Mouse (Mus musculus): ENCODE measurements at regions not wholly inside any gene's neighbourhood (a gene's known extent, or its start where the extent isn't known, plus 50 kb on each side); places are given as distances from the start of the nearest gene placed in this dataset.

GRCm38 (mm10) chr3:143939068-143939709 is 265.8 kb downstream of the Lmo4 start:
- DNase-seq, result no peak

- DNase-seq, result no peak
Observed at GRCm38 (mm10) chr3:143925322-143925721, 279.7 kb downstream of the Lmo4 start.

DNA sequence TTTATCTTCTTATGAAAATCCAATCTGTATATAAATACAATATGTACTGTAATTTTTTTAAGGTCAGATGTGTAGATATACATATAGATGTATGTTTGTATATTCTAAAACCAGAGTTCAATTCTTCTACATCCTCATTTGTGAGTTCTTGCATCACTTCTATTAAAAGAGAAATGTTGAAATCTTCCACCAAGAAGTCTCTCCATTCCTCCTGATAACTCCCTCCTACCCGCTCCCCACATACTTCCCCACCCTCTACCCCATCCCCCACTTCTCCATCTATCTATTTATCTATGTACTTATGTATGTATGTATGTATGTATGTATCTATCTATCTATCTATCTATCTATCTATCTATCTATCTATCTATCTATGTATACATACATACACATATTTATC is 285.3 kb downstream of the Lmo4 start:
- DNase-seq, result no peak

DNA sequence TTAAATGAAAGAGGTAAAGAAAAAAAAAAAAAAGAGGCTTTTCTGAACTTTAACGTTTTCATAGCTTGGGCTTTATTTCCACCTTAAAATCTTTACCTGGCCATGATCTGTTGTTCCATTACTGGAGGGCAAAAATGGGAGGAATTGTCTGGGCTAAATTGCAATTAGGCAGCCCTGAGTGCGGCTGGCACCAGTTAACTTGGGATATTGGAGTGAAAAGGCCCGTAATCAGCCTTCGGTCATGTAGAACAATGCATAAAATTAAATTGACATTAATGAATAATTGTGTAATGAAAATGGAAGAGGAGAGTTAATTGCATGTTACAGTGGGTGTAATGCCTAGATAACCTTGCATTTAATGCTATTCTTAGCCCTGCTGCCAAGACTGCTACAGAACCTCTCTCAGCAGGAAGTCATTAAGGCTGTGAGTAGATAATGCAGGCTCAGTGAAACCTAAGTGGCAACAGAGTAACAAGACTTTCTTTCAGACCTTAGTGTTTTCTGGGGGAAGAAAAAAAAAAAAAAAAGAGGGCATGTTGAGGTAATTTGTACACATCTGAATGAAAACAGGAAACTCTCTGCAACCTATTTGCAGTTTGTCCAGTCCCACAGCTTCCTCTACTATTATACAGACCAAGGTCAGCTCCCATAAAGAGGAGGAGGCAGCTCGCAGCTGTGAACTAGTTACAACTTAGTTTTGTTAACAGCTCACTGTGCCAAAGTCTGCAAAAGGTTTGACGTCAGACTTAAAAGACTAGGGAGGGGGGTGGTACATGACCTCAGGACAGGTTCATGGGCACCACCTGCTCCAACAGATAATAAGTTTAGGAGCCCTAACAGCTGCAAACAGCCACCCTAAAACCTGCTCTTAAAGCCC is 290.4 kb downstream of the Lmo4 start:
- DNase-seq, result peak; percentile 37 to 62

DNA sequence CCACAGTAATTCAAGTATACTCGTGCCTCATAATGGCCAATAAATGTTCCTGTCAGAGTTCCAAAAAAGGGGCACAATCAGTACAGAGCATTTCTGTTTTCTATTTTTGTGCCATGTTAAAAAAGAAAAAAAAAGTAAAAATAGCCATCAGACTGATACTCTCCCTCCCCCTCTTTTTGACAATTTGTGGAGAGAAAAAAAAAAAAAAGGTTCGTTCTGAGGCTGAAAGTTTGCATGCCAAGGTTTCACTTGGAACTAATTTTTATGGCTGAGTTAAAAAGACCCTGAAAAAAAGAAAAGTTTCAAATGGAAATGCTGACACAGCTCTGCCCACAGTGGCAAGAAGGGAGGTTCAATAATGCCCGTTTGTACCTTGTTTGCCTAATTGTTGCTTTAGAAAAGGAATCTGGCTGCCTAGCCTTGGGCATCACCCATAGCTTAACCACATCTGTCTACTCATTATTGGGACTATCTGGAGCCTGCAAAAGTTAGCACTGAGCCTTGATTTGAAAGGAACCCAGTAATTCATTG is 291.9 kb downstream of the Lmo4 start:
- no peak for DNase-seq

- DNase-seq, result no peak
Observed at GRCm38 (mm10) chr3:143912433-143912832, 292.6 kb downstream of the Lmo4 start.

GRCm38 (mm10) chr3:143909341-143909740 is 295.7 kb downstream of the Lmo4 start:
- no peak for DNase-seq

- no peak for DNase-seq
Observed at GRCm38 (mm10) chr3:143903421-143903820, 301.6 kb downstream of the Lmo4 start.

GRCm38 (mm10) chr3:143880813-143881212 is 324.2 kb downstream of the Lmo4 start:
- DNase-seq, result no peak

DNA sequence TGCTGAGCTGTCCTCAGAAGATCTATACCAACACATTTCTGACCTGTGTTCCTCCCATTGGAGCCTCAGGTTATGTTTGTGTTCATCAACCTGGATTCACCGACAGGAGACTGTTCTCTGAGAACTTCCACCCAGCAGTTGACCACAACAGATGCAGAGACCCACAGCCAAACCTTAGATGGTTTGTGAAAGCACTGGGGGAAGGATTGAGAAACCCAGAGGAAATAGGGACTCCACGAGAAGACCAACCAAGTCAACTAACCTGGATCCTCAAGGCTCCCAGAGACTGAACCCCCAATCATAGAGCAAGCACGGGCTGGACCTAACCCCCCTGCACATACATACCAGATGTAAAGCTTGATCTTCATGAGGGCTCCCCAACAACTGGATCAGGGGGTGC is 331.1 kb downstream of the Lmo4 start:
- DNase-seq, result peak in 1 of 2 experiments; percentile 5

DNA sequence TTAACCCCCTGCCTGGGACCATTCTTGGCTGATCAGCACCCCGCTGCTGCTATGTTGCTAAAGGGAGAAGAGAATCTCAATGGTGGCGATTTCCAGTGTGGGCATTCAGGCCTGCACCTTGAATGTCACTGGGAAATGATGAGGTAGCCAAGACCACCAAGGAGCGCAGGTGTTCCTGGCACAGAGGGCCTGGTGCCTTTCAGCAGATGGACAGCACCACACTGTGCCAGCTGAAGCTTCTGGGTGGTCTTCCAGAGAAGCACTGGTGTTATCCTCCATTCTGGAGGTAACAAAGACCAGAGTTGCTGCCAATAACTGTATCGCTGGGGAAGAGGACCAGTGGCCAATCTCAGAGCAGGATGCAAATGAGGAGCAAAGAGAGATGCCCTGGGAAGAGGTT is 338.5 kb downstream of the Lmo4 start:
- DNase-seq, result no peak

GRCm38 (mm10) chr3:143865626-143866025 is 339.4 kb downstream of the Lmo4 start:
- no peak for DNase-seq

- DNase-seq, result no peak
Observed at GRCm38 (mm10) chr3:143864490-143864889, 340.5 kb downstream of the Lmo4 start.

DNA sequence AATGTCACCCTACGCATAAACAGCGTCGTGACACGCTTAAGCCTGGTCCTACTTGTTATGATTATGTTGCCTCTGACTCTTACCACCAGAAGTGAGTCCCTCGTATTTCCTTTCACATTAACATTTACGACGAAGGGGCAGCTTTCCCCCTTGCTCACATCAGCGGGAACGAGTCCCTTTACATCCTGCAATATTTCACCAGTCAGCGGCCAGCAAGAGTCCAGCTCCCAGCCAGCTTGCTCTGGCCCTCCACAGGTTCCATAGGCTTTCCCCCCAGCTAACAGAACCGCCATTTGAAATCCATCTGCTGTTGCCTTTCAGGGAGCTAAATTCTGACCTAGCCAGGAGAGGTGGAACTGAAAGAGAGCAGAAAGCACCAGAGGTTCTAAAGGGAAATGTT is 342.5 kb downstream of the Lmo4 start:
- DNase-seq, result no peak

DNA sequence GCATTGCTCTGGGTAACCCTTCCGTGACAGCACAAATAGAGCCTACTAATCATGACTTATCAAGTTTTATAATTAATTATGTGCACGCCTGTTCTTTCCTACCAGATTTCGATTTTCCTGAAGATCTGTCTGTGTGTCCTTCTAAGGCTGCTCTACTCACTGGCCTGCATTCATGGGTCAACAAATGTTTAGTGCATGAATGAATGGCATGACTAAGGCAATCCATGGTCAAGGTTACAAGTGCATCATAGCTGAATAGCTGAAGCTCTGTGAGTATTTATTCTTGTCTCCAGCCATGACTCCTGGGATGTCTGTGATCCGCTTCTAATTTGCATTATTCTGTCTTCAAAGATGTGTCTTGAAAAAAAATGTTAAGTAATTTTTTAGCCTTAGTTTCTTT is 343.2 kb downstream of the Lmo4 start:
- DNase-seq, result no peak

DNA sequence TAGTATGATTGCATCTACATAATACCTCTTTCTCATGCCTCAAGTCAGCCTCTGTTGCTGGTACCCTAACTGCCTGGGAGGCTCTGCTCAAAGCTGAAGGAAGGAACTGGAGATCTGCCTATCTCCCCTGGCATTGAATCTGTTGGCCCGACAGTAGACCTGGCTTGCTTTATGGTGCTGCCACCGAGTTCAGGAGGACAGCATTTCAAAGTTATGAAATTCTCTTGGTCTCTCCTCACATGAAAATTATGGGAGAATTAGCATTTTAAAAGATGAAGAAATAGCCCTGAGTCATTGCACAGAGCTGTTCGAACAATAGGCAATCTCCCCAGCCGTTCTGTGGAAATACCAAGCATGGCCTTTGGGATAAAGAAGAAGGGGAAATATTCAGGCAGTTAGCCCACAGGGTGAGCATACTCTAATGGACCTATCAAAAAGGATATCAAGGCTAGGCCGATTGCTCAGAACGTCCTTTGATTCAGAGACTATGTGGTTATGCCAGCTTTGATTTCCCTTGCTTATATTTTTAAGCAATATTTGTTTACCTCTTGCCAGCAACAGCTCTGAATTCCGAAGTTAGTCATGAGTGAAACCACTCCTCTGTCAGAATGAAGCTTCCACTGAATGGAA is 369.3 kb downstream of the Lmo4 start:
- DNase-seq, result no peak

GRCm38 (mm10) chr3:143834725-143835124 is 370.3 kb downstream of the Lmo4 start:
- DNase-seq, result no peak

DNA sequence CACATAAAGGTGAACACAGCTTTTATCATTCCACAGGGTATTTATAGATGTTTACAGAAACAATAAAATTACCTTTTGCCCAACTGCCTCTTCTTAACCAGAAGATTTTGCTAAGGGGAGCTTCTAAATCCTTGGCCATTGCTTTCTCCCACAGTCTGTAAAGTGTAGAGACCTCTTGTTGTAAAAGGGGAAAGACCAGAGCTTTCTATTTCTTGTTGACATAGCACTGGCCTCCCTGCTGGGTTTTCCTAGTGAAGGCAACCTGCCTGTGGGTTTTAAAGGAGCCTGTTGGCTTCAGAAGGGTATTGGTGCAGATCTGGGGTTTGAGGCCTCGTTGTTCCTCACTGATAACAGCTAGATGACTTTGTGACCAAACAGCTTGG is 381.6 kb downstream of the Lmo4 start:
- DNase-seq, result no peak

DNA sequence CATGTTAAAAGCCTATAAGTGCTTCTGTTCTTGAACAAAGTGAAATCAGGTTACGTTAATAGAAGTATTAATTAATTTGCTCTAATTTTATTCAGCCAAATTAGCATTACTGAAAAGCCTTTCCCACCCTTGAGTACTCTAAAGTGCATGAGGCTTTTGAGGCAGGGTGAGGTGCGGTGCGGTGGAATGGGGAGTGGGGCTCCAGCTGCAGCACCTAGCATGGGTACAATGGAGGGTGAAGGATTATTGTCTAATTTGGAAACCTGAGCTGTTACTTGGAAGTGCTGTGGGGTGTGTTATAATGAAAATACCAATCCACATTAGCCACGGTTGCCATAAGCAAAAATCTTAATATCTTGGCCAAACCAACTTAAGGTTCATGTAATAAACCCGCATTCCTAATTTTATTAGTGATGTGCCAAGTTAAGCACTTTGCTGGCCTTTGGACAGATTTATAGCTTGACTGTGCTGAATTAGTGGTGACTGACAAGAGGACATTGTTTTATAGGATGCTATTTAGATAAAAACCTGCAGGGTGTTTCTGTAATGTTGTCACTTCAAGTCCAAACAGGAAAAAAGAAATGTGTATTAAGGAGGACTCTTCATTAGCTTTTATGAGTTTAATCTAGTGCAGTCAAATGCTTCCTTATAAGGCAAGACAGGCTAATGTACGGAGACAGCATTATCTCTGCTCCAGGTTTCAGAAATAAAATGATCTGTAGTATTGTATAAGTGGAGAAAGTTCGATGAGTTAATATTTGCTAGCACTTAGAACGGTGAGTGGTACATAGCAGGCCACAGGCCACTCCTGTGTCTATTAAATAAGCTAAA is 382.2 kb downstream of the Lmo4 start:
- DNase-seq, result no peak

DNA sequence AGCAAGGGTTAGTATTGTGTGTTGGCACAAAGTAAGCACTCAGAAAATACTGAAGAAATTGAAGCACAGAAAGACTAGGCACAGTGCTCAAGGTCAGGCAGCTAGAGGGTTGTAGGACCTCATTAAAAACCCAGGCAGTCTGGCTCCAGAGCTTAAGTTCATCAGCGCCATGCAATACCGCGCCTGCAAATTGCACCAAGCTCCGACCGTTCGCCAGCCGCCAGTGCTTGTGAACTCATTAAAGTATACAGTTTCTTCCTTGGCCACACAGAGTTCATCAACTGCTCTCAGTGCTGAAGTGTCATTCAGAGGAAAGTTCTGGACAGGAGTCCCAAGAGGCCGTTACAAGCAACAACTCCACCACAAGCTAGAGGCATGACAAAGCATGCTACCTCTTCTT is 397.5 kb downstream of the Lmo4 start:
- no peak for DNase-seq

DNA sequence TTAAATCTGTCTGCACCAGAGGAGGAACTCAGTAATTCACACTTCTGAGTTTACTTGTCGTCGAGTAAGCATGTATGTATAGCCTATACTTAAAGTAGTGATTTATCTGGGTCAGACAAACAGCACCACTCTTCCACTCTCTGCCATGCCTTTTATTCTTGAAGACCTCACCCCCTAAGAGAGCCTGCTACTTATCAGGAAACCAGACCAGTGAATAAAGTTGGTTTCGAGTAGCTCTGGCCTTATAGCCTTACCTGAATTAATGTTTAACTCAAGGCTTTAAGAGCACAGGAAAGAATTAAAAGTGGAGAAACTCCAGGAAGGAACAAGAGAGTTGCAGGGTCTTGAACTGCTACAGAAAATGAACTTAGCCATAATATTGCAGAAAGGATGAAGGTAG is 398.1 kb downstream of the Lmo4 start:
- no peak for DNase-seq

- DNase-seq, result no peak
Observed at GRCm38 (mm10) chr3:143797850-143798249, 407.2 kb downstream of the Lmo4 start.

- DNase-seq, result no peak
Observed at GRCm38 (mm10) chr3:143790905-143791304, 414.1 kb downstream of the Lmo4 start.

All from thymus, postnatal 36 days (tissue).